Mouse (Mus musculus): ENCODE measurements around the gene Vps35l.

- no peak for TF ChIP-seq CTCF (IDR thresholded peaks at IDR 0.05; ENCODE audit: control insufficient read depth, insufficient read depth, low read length)
- no peak for TF ChIP-seq POLR2A (IDR thresholded peaks at IDR 0.05; ENCODE audit: borderline replicate concordance, control insufficient read depth, low read depth, low read length)
Observed at GRCm38 (mm10) chr7:118769208-118769607, 29.2 kb downstream of the Vps35l start.
